Mouse (Mus musculus) brain, embryonic 14.5 days (tissue): ENCODE data around the gene Ankrd33.

Experiments
- CTCF ChIP-seq: fragments of 200-500 bp; IDR thresholded peaks from 2 replicates; pipeline ENCODE4 v1.5.1; 2012; ENCODE audit warnings: inconsistent platforms, mild to moderate bottlenecking, moderate library complexity, borderline replicate concordance; ENCODE audit not compliant: insufficient read depth, insufficient read length; ENCODE audit errors: extremely low read depth
- POLR2A ChIP-seq: fragments of 200-500 bp; IDR thresholded peaks from 2 replicates; pipeline ENCODE4 v1.6.1; 2012; ENCODE audit warnings: mild to moderate bottlenecking, inconsistent platforms, borderline replicate concordance; ENCODE audit not compliant: poor library complexity, insufficient read depth, insufficient read length, severe bottlenecking; ENCODE audit errors: extremely low read depth

GRCm38 (mm10) chr15:101132761-101133160 is 17.2 kb downstream of the Ankrd33 start:
- TF ChIP-seq CTCF (no peak), POLR2A (no peak)
